Mouse (Mus musculus): Measurements from ENCODE around the gene Bid.

DNA sequence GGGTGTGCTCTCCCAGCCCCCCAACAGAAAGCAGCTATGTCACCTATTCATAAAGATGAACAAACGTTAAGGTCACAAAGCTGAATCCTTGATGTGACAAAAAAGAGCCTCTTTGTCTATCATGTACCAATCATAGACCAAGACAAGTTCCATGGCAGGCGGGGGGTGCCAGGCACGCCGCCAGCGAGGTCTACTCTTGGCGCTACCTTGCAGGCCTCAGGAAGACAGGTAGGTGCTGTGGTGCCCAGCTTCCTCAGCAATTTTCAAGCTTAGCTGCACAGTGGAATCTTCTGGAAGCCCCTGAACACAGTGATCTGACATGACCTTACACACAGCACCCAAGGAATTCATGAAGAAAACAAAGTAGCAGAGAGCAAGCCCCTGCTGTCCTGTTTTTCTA lies 10.1 kb downstream of the Bid start:
- no peak for TF ChIP-seq CTCF (IDR thresholded peaks at IDR 0.05)
- TF ChIP-seq EP300 (IDR thresholded peaks at IDR 0.05) = no peak
